Mouse (Mus musculus) ES-E14 (cell line): ENCODE measurements at regions not wholly inside any gene's neighbourhood (a gene's known extent, or its start where the extent isn't known, plus 50 kb on each side); places are given as distances from the start of the nearest gene placed in this dataset.

Source experiments
- HCFC1 ChIP-seq: IDR thresholded peaks from 2 replicates; pipeline ENCODE4 v1.6.1; 2012; ENCODE audit warnings: low read length, inconsistent platforms, borderline replicate concordance; ENCODE audit not compliant: insufficient read depth
- MAFK ChIP-seq: IDR thresholded peaks from 2 replicates; pipeline ENCODE4 v1.6.1; 2014; ENCODE audit warnings: mild to moderate bottlenecking, low read depth, low read length, inconsistent platforms; ENCODE audit not compliant: insufficient read depth
- ZC3H11A ChIP-seq: IDR thresholded peaks from 2 replicates; pipeline ENCODE4 v1.6.1; 2012; ENCODE audit warnings: low read depth, mild to moderate bottlenecking, inconsistent platforms, low read length, borderline replicate concordance

GRCm38 (mm10) chr1:34664816-34665511 is 85.5 kb downstream of the Amer3 start:
- TF ChIP-seq MAFK = no peak
- TF ChIP-seq HCFC1 = no peak
- TF ChIP-seq ZC3H11A = no peak
